Mouse (Mus musculus) ovary, postnatal 14 days (tissue): ENCODE measurements at regions not wholly inside any gene's neighbourhood (a gene's known extent, or its start where the extent isn't known, plus 50 kb on each side); places are given as distances from the start of the nearest gene placed in this dataset.

Experiments used
- DNase-seq: peaks from one replicate; pipeline ENCODE4 v3.0.0; 2022; ENCODE audit warnings: low spot score

DNA sequence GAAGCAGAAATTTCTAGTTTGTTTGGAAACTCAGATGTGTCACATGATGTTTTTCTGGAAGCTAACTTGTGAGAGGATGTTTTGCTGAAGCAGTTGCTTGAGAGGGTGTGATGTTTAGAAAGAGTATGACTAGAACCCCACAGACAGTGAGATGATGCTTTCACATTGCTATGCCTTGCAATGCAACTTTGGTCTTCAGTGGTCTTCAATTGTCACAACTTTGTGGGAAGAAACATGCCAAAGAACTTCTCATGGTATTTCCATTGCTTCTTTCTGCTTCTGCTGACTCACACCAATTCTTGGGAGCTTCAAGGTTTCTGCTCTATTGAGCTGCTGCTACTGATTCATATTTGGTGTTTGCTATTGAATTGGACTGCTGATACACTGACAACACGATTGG, 365.3 kb upstream of the Tmem229a start:
- DNase-seq, result no peak

DNA sequence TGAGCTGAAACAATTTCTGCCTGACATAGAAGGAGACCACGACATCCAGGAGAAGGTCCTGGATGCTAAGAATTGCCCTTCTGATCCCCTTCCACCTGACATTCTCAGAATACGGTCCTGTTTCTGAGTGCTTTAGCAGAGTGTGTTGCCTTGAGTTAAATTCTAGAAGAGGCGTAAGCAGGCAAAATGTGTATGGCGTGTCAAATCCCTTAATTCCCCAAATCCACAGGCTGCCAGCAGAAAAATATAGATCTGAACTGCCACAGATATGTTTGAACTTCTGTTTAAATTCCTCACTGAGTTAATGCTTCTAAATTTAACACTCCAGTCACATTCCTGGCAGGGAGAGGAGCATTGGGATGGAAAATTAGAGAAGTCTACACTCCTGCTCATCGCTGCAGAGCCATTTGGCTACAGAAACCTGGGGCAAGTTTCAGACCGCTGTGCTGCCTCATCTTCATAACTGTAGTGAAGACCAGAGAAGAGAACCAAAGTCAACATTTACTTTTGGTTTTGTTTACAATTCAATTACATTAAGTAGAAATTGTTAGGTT, 364.3 kb upstream of the Tmem229a start:
- DNase-seq, result no peak

DNA sequence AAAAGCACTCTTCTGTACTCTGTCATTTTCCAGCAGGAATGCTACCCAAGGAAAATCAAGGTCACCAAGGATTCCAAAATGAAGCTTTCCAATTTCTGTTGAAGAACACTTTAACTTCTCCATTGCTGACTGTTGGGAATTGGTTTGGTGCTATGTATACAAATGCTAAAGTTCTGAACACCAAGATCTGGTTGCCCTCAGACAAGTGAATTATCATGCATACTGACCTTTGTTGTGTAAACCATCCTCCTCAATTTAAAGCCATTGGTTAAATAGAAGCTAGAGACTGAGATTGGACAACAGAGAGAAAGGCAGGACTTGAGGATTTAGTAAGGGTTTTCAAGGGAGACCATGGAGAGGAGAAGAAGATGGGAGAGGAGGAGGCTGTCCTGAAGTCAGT, 351.4 kb upstream of the Tmem229a start:
- no peak for DNase-seq

DNA sequence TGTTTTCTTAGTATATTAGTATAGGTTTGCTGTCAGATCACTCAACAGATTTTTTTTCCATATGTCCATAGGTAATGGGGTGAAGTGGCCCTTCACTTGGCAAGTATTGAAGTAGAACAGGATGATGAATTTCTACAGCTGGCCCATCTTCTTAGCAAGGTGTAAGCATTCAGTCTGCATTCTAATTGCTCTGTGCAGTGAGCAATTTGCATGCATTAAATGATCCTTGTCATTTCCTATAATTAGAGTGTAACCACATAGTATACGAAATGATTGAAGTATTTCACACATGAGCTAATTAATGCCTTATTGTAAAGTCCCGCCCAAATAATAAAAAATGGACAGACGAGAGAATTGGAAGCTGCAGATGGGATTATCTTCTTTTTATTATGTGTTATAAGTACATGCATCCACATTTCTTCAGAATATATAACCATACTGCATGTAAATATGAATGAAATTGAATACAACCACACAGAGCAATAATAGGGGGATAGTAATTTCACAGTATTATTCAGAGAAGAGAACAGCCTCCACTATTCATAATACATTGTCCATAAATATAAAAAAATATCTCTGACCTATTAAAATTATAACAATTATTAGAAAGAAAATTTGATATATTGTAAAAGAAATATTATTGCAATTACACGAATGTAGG, 348.9 kb upstream of the Tmem229a start:
- no peak for DNase-seq

DNA sequence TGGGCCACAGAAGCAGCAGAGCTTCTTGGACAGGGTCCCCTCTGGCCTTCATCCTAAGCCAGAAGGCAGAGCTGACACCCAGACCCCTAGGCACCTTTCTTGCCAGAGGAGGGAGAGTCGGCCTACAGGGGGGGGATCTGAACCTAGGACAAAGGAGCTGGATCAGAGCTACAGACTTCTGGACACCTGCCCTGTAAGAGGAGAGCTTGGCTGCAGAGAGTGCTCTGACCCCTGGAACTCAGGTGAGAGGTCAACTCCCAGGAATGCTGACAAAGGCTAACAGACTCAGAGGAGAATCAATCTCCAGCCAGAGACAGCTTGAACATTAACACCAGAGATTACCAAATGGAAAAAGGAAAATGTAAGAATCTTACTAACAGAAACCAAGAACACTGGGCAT, 335.5 kb upstream of the Tmem229a start:
- no peak for DNase-seq

DNA sequence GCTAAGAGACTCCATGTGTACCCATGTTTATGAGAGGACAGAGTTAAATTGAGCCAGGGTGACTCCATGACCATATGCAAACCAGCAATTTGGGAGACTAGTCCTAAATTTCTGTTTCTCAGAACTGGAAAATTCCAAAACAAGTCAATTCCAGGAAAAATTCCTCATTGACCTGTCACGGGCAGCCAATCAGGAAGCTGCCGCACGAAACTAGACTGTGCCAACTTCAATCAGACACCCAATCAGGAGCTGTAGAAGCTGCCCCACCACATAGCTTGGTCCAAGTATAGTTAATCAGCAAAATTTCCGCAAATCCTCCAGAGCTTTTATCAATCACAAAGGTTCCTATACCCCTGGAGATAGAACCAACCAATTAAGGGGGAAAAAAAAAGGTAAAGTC, 331.5 kb upstream of the Tmem229a start:
- no peak for DNase-seq

DNA sequence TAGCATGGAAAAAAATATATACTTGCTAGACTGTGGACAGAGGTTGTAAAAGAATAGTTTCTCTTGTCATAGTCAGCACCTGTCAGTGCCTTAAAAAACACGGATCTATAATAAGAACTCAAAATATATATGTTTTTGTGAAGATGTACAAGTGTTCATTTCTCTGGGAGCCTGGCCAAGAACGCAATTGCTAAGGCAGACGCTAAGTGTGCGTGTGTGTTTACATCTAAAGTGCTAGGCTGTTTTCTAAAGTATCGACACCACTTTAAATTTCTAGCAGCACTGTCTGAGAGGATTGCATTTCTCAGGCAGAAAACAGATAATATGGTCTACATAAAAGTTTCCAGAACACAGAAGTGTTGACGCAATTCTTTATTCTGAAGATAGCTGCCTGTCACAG, 330.2 kb upstream of the Tmem229a start:
- no peak for DNase-seq

DNA sequence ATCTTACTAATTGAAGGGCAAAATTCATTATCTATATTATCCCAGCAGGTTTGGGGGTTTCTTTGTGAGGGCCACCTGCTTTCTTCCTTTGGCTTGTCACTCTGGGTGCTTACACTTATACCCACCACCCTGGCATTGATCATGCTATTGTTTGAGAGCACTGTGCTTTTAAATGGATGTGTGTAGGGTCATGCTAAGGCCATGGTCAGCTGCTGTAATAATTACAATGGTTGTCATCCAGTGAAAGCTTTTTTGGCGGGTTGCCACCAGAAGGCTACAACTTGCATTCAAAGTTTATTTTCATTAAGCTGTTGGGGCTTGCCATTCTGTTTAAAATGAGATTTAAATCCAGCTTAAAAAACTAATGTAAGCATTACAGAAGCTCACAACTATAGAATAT, 322.4 kb upstream of the Tmem229a start:
- DNase-seq, result peak; percentile 11

DNA sequence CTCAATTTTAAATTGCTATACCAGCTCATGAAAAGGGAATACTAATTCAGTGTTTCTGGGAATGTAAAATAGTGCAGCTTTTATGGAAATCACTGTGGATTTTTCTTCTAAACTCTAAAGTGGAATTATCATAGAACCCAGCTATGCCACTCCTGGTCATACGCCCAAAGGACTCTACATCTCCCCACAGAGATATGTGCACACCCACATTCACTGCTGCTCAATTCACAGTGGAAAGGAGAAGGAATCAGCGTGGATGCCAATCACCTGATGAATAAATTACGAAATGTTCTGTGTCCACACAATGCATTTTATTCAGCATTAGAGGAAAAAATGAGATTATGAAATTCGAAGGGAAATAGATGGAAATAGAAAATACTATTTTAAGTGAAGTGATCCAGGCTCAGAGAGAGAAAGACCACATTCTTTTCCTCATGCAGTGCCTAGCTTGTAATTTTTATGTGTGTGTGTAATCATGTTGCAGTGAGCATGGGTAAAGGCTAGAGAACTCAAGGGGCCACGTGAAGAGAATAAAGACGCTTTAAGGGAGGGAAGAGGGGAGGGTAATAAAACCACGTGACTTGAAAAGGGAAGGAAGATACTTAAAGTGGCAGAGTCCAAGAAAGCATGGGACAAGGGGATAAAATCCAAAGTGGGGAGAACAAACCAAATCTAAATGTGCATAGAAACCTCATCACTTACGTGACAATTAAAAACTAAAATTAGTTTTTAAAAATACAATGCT, 321.8 kb upstream of the Tmem229a start:
- no peak for DNase-seq

DNA sequence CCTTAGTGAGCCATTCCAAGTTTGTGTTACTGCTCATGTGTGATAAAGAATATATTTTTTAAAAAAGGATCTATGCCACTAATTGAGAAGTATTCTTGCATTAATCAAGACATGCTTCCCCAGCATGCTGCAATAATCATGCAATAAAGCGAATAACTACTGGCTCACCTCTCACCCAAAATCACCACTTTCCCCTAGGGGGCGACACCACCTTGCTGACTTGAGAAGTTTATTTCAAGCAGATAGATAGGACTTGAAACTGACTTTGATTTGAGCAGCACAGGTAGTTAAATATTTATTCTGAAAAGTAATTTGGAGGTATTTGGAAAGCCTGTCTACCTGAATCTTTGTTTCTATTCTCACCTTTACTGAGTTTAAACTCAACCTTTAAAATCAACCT, 320.1 kb upstream of the Tmem229a start:
- peak; percentile 39 for DNase-seq

DNA sequence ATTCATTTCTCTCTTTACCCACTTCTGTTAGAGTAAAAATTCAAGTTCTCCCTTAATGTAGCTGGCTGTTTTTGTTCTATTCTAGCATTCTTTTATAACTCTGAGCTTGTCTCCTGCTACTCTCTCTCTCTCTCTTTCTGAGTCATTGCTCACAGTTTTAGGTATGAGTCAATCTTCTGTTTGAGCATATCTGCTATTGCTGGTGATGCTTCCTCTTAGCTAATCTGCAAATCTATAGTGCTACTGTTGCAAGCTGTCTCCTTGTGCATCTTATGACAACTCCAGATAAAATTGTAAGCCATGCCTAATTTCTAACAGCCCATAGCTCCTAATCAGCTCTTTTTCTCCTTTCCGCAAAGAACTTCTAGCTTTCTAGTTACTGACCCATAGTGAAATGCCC, 304.5 kb upstream of the Tmem229a start:
- DNase-seq, result no peak

DNA sequence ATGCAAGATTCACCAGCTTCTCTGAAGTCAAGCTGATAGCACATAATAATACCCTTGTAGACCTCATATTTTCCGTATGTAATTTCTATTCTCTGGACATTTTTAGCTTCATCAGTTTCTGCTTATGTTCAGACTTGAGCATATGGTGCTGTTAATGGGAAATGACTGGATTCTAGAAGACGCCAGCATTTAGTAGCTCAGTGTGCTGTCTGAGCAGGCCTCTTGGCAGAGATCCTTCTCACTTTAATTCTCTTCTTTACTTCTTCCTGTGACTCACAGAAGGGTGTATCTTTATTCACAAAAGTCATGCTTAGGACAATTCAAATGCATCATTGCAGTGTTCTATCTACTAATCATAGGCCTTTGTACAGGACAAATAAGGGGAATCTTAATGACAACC, 299.7 kb upstream of the Tmem229a start:
- DNase-seq, result no peak

DNA sequence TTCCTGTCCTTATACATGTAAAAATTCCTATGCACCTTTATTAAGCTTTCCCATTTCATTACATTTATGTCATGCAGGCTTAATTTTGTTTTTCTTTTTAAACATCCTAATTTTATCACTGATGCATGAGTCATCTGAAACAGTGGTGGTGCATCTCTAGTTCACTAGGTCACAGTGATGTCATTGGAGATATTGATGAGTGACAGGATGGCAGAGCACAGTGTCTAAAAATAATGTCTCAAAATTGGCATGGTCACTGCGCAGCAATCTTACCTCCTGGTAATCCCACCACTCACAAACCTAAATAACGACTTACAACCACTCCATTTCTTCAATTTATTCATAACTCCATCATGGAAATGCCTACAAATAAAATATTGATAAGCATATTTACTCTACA, 280.9 kb upstream of the Tmem229a start:
- no peak for DNase-seq

DNA sequence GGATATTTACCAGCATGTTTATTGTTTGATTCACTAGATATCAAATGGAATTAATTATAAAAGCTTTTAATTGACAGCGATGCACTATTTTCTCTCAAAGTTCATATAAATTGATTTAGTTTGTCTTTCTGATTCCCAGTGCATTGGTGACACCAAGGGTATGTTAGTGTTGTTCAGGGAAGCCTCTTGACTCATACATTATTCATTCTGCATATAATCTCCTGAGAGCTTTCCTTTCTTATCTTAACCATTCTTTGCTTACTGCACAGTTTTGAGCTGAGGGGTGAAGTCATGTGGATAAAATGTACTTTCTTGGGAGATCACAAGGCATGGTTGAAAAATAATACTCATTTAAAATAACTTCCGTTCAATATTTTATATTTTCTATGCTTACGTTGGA, 280.5 kb upstream of the Tmem229a start:
- DNase-seq, result no peak
